Mouse (Mus musculus) gastrocnemius, postnatal 4 days (tissue): ENCODE data around the gene Fads6. TPM values are rescaled to one million over a fixed set of nuclear protein-coding genes. Genes with fewer than 3 reads are reported as not detected.
A peak's percentile ranks its signal among the peaks of the same experiment; 100 is the strongest.

ENCODE experiments used
- DNase-seq, 2 experiments: peaks; one replicate each; pipeline ENCODE4 v3.0.0; 2021 to 2022; ENCODE audit warnings: low spot score in 2 of 2, mixed read lengths in 2 of 2
- total RNA-seq, 2 experiments: library from RNA; stranded (reverse); gene quantifications; 2 replicates each; pipeline ENCODE4 v1.2.3; 2021

The Fads6 gene
- total RNA-seq, 2 experiments from 2014 or later, result 0.34 to 0.37 TPM

- no peak for DNase-seq
These were observed 39.5 kb downstream of the Fads6 start for GRCm38 (mm10) chr11:115257775-115258510.

- DNase-seq, result no peak
These were observed 46.2 kb downstream of the Fads6 start for GRCm38 (mm10) chr11:115251258-115251657.

- DNase-seq, result no peak
These were observed 46.9 kb downstream of the Fads6 start for GRCm38 (mm10) chr11:115250405-115251090.

- DNase-seq, result no peak
These were observed 47.6 kb downstream of the Fads6 start for GRCm38 (mm10) chr11:115249721-115250404.

- no peak for DNase-seq
These were observed 49.5 kb downstream of the Fads6 start for GRCm38 (mm10) chr11:115247945-115248344.

GRCm38 (mm10) chr11:115247240-115247639 lies 50.2 kb downstream of the Fads6 start:
- no peak for DNase-seq

- no peak for DNase-seq
These were observed 51.1 kb downstream of the Fads6 start for GRCm38 (mm10) chr11:115246386-115246785.

GRCm38 (mm10) chr11:115244840-115245239 lies 52.6 kb downstream of the Fads6 start:
- DNase-seq, result no peak

- no peak for DNase-seq
These were observed 53.7 kb downstream of the Fads6 start for GRCm38 (mm10) chr11:115243783-115244182.

- DNase-seq, result no peak
These were observed 54.7 kb downstream of the Fads6 start for GRCm38 (mm10) chr11:115242746-115243145.

GRCm38 (mm10) chr11:115241402-115241801 lies 56.1 kb downstream of the Fads6 start:
- peak; percentile 37 to 60 for DNase-seq

- no peak for DNase-seq
These were observed 60.9 kb downstream of the Fads6 start for GRCm38 (mm10) chr11:115236570-115236969.

GRCm38 (mm10) chr11:115234320-115235044 lies 63.0 kb downstream of the Fads6 start:
- DNase-seq, result no peak

GRCm38 (mm10) chr11:115233526-115234290 lies 63.8 kb downstream of the Fads6 start:
- DNase-seq, result peak in 1 of 2 experiments; percentile 31

- no peak for DNase-seq
These were observed 64.6 kb downstream of the Fads6 start for GRCm38 (mm10) chr11:115232889-115233288.

GRCm38 (mm10) chr11:115231924-115232323 lies 65.5 kb downstream of the Fads6 start:
- no peak for DNase-seq

GRCm38 (mm10) chr11:115231168-115231915 lies 66.1 kb downstream of the Fads6 start:
- no peak for DNase-seq
